Mouse (Mus musculus): ENCODE measurements around the gene Zfp874a. TPM values are rescaled to one million over a fixed set of nuclear protein-coding genes. Genes with fewer than 3 reads are reported as not detected.

Gene Zfp874a
- polyA plus RNA-seq (2015; fragmentation: Nextera tagmentation; extraction: Ambion mirVana): 4.5 and 5.0 TPM in 2 replicates

GRCm38 (mm10) chr13:67451172-67452020, at the start of gene Zfp874a:
Gene Zfp874a (minus strand): TSS chr13:67451624.
- peak; percentile 89 for DNase-seq
- Histone ChIP-seq H3K4me1 (ENCODE audit: insufficient read depth) (peaks cover 11% of the 10 kb centered on the region), H3K4me2 (ENCODE audit: low read depth, low read length) (peak within 1 kb of the TSS; percentile 79), H3K9me3 (ENCODE audit: low read length) (no peaks in the 10 kb centered on the region), H3K4me3 (ENCODE audit: low read depth, low read length) (peak within 1 kb of the TSS; percentile 64), H3K27me3 (ENCODE audit: insufficient read depth, low read length) (no peaks in the 10 kb centered on the region), H3K36me3 (replicated peaks; ENCODE audit: insufficient read depth, low read length) (0 out of 2 replicates have a peak, but pooled peaks cover 11% of the 10 kb centered on the region), H3K27ac (ENCODE audit: low read depth) (peak within 1 kb of the TSS; percentile 79), H3K9ac (replicated peaks) (peak within 1 kb of the TSS; percentile 67)
- TF ChIP-seq EP300 (IDR thresholded peaks at IDR 0.05; ENCODE audit: low read depth) (no peak), CTCF (IDR thresholded peaks at IDR 0.05; ENCODE audit: low read depth) (peak; percentile 8; the same call in 1 of the 2 replicates)
- ATAC-seq: peak; percentile 97
- WGBS (ENCODE audit: insufficient replicate concordance): 1% methylated on average over 20 of the region's 20 CpGs

GRCm38 (mm10) chr13:67500908-67501307, 49.5 kb upstream of the Zfp874a start:
- no peak for ATAC-seq
- H3K27ac ChIP-seq (ENCODE audit: low read depth): no peak overlapping the region
- H3K9me3 ChIP-seq (ENCODE audit: low read length): no peaks in the 10 kb centered on the region
- H3K9ac ChIP-seq (replicated peaks): no peak overlapping the region
- H3K27me3 ChIP-seq (ENCODE audit: insufficient read depth, low read length): no peaks in the 10 kb centered on the region
- TF ChIP-seq CTCF (IDR thresholded peaks at IDR 0.05; ENCODE audit: low read depth): no peak
- no peak for TF ChIP-seq EP300 (IDR thresholded peaks at IDR 0.05; ENCODE audit: low read depth)
- 78% methylated on average over 1 of the region's 1 CpGs for WGBS (ENCODE audit: insufficient replicate concordance)
- no peak overlapping the region for H3K4me2 ChIP-seq (ENCODE audit: low read depth, low read length)
- no peak for DNase-seq
- no peaks in the 10 kb centered on the region for H3K36me3 ChIP-seq (replicated peaks; ENCODE audit: insufficient read depth, low read length)
- peaks cover 5% of the 10 kb centered on the region; the same call in 1 of the 2 replicates for H3K4me1 ChIP-seq (ENCODE audit: insufficient read depth)
- no peak overlapping the region for H3K4me3 ChIP-seq (ENCODE audit: low read depth, low read length)

GRCm38 (mm10) chr13:67500084-67500719, 48.8 kb upstream of the Zfp874a start, which contains the start of gene Zfp58:
Gene Zfp58 (minus strand): TSS chr13:67500555.
- H3K9me3 ChIP-seq (ENCODE audit: low read length): no peaks in the 10 kb centered on the region
- no peaks in the 10 kb centered on the region for H3K27me3 ChIP-seq (ENCODE audit: insufficient read depth, low read length)
- H3K9ac ChIP-seq (replicated peaks): peak within 1 kb of the TSS; percentile 63
- ATAC-seq (peak; percentile 96), DNase-seq (peak; percentile 83)
- H3K27ac ChIP-seq (ENCODE audit: low read depth): no peak within 1 kb of the TSS; the same call in 1 of the 2 replicates
- peaks cover 5% of the 10 kb centered on the region; the same call in 1 of the 2 replicates for H3K4me1 ChIP-seq (ENCODE audit: insufficient read depth)
- under 1% methylated on average over 22 of the region's 22 CpGs for WGBS (ENCODE audit: insufficient replicate concordance)
- H3K4me2 ChIP-seq (ENCODE audit: low read depth, low read length): peak within 1 kb of the TSS; percentile 72
- peak within 1 kb of the TSS; percentile 69 for H3K4me3 ChIP-seq (ENCODE audit: low read depth, low read length)
- TF ChIP-seq CTCF (IDR thresholded peaks at IDR 0.05; ENCODE audit: low read depth) (no peak), EP300 (IDR thresholded peaks at IDR 0.05; ENCODE audit: low read depth) (no peak)
- H3K36me3 ChIP-seq (replicated peaks; ENCODE audit: insufficient read depth, low read length): no peaks in the 10 kb centered on the region; the same call in 1 of the 2 replicates

- TF ChIP-seq CTCF (IDR thresholded peaks at IDR 0.05; ENCODE audit: low read depth) (no peak), EP300 (IDR thresholded peaks at IDR 0.05; ENCODE audit: low read depth) (no peak)
- H3K4me3 ChIP-seq (ENCODE audit: low read depth, low read length): no peak overlapping the region
- peaks cover 24% of the 10 kb centered on the region for H3K36me3 ChIP-seq (replicated peaks; ENCODE audit: insufficient read depth, low read length)
- no peak overlapping the region for H3K4me2 ChIP-seq (ENCODE audit: low read depth, low read length)
- ATAC-seq (no peak), DNase-seq (no peak)
- peaks cover 10% of the 10 kb centered on the region; the same call in 1 of the 2 replicates for H3K9me3 ChIP-seq (ENCODE audit: low read length)
- peaks cover 5% of the 10 kb centered on the region; the same call in 1 of the 2 replicates for H3K4me1 ChIP-seq (ENCODE audit: insufficient read depth)
- no peak overlapping the region for H3K9ac ChIP-seq (replicated peaks)
- 79% methylated on average over 1 of the region's 1 CpGs for WGBS (ENCODE audit: insufficient replicate concordance)
- no peak overlapping the region for H3K27ac ChIP-seq (ENCODE audit: low read depth)
- no peaks in the 10 kb centered on the region for H3K27me3 ChIP-seq (ENCODE audit: insufficient read depth, low read length)
Measured at GRCm38 (mm10) chr13:67495631-67496030, 44.2 kb upstream of the Zfp874a start.

GRCm38 (mm10) chr13:67484424-67484811, 33.0 kb upstream of the Zfp874a start:
- Histone ChIP-seq H3K27me3 (ENCODE audit: insufficient read depth, low read length) (no peaks in the 10 kb centered on the region), H3K9me3 (ENCODE audit: low read length) (no peaks in the 10 kb centered on the region), H3K4me3 (ENCODE audit: low read depth, low read length) (peak overlapping the region; percentile 60), H3K9ac (replicated peaks) (peak overlapping the region; percentile 69), H3K4me1 (ENCODE audit: insufficient read depth) (peaks cover 8% of the 10 kb centered on the region; the same call in 1 of the 2 replicates), H3K36me3 (replicated peaks; ENCODE audit: insufficient read depth, low read length) (no peaks in the 10 kb centered on the region; the same call in 1 of the 2 replicates), H3K4me2 (ENCODE audit: low read depth, low read length) (peak overlapping the region; percentile 75), H3K27ac (ENCODE audit: low read depth) (no peak overlapping the region; the same call in none of the 2 replicates)
- no peak for ATAC-seq
- no peak for DNase-seq
- 27% methylated on average over 8 of the region's 8 CpGs for WGBS (ENCODE audit: insufficient replicate concordance)
- no peak for TF ChIP-seq CTCF (IDR thresholded peaks at IDR 0.05; ENCODE audit: low read depth)
- no peak for TF ChIP-seq EP300 (IDR thresholded peaks at IDR 0.05; ENCODE audit: low read depth)

Measured in liver, postnatal 0 days (tissue).